Comparison of ENCODE assay signal across 16 mouse cellular contexts in the genomic region with DNA sequence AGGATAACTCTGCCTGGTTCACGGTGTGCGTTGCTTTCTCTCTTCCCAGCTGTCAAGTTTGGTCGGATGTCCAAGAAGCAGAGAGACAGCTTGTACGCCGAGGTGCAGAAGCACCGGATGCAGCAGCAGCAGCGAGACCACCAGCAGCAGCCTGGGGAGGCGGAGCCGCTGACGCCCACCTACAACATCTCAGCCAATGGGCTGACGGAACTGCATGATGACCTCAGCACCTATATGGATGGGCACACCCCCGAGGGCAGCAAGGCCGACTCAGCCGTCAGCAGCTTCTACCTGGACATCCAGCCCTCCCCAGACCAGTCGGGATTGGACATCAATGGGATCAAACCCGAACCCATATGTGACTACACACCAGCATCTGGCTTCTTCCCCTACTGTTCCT. TPM values are rescaled to one million over a fixed set of nuclear protein-coding genes. Genes with fewer than 3 reads are reported as not detected.
DNase-seq lines count a peak whose midpoint lies in the region; ATAC-seq and TF ChIP-seq lines count a peak whose summit lies in the region.
"Had no signal": no experiment of that assay in that cellular context is flagged by ENCODE, and none has a peak within 500 bp of the region (broad histone marks: within the 10 kb centered on the region; RNA-seq: fewer than 3 reads in every experiment).

No protein-coding gene starts in this region.

- no peaks in the 10 kb centered on the region for H3K36me3 ChIP-seq in lung, embryonic 14.5 days (ENCODE audit: insufficient read depth)
- H3K36me3 ChIP-seq in forebrain, embryonic 14.5 days (ENCODE audit: control insufficient read depth, insufficient read depth, low read length): no peaks in the 10 kb centered on the region

- TF ChIP-seq CTCF in gastrocnemius, adult 2 months (IDR thresholded peaks at IDR 0.05): no peak
- no peak for TF ChIP-seq CTCF in lung, embryonic 14.5 days (IDR thresholded peaks at IDR 0.05; ENCODE audit: low read depth)

- H3K9ac ChIP-seq in lung, embryonic 14.5 days: no peak overlapping the region
- 0 out of 2 replicates have a peak overlapping the region, but pooled peaks have one; percentile 1 for H3K9ac ChIP-seq in forebrain, embryonic 14.5 days (ENCODE audit: low read length)
- H3K9ac ChIP-seq: limb, embryonic 15.5 days had no signal

- H3K4me2 ChIP-seq in lung, embryonic 14.5 days: no peak overlapping the region
- peak overlapping the region; percentile 14; the same call in 1 of the 2 replicates for H3K4me2 ChIP-seq in forebrain, embryonic 14.5 days (ENCODE audit: low read length)
- H3K4me2 ChIP-seq: limb, embryonic 15.5 days had no signal

- H3K27me3 ChIP-seq in lung, embryonic 14.5 days (ENCODE audit: insufficient read depth, low read length): no peaks in the 10 kb centered on the region
- H3K27me3 ChIP-seq in forebrain, embryonic 14.5 days (replicated peaks; ENCODE audit: control insufficient read depth, insufficient read depth, low read length): no peaks in the 10 kb centered on the region

- no peaks in the 10 kb centered on the region for H3K4me1 ChIP-seq in lung, embryonic 14.5 days (ENCODE audit: insufficient read depth)
- H3K4me1 ChIP-seq in forebrain, embryonic 14.5 days (ENCODE audit: control insufficient read depth, insufficient read depth, low read length): no peaks in the 10 kb centered on the region

- H3K4me3 ChIP-seq in gastrocnemius, adult 2 months: no peak overlapping the region
- no peak overlapping the region for H3K4me3 ChIP-seq in lung, embryonic 14.5 days (ENCODE audit: low read depth, low read length)
- H3K4me3 ChIP-seq in forebrain, embryonic 14.5 days (ENCODE audit: low read depth, low read length): peak overlapping the region; percentile 2; the same call in 1 of the 2 replicates
- H3K4me3 ChIP-seq: limb, embryonic 15.5 days had no signal

- WGBS in lung, embryonic 14.5 days: 52% methylated on average over 16 of the region's 16 CpGs
- WGBS in forebrain, embryonic 14.5 days: 32% methylated on average over 16 of the region's 16 CpGs

- intact Hi-C loops in gastrocnemius, adult 2 months (cut with DNase I): loop anchor here (5.0 to 10.0 kb wide), 3 partner anchors 52 to 529 kb away; no protein-coding TSS in a partner anchor

- peak; percentile 16 for DNase-seq in gastrocnemius, adult 2 months
- no peak for DNase-seq in gastrocnemius, postnatal 25 days
- peak; percentile 14 for DNase-seq in lung, embryonic 14.5 days
- DNase-seq in lung, postnatal 10 days: no peak
- peak; percentile 37 for DNase-seq in R1 (ENCODE audit: low read depth, low spot score)
- no peak for DNase-seq in forebrain, embryonic 14.5 days (ENCODE audit: low spot score)
- DNase-seq in lung, adult 18-20 months: no peak
- DNase-seq: adrenal gland, adult 8-10 months; cerebellum, adult 8-10 months; gastrocnemius, postnatal 10 days; kidney, adult 9 months; retina, postnatal 1 day; thymus, adult 18-20 months had no signal

- H3K9me3 ChIP-seq in lung, embryonic 14.5 days (ENCODE audit: low read depth, low read length): no peaks in the 10 kb centered on the region
- H3K9me3 ChIP-seq in forebrain, embryonic 14.5 days (replicated peaks; ENCODE audit: control insufficient read depth, low read length): no peaks in the 10 kb centered on the region
- H3K9me3 ChIP-seq: limb, embryonic 15.5 days had no signal

- H3K27ac ChIP-seq in gastrocnemius, adult 2 months: no peak overlapping the region; the same call in 1 of the 2 replicates
- no peak overlapping the region for H3K27ac ChIP-seq in lung, embryonic 14.5 days (ENCODE audit: low read depth)
- no peak overlapping the region for H3K27ac ChIP-seq in forebrain, embryonic 14.5 days (ENCODE audit: low read depth, low read length)
- H3K27ac ChIP-seq: limb, embryonic 15.5 days had no signal

- no peak for ATAC-seq in lung, embryonic 14.5 days (ENCODE audit: insufficient read depth)
- 0 out of 2 replicates have a peak, but pooled peaks have one; percentile 32 for ATAC-seq in forebrain, embryonic 14.5 days
- no peak for ATAC-seq in granulocyte monocyte progenitor cell, adult 5-6 weeks (replicated peaks; ENCODE audit: poor library complexity, severe bottlenecking)
- ATAC-seq: lung, postnatal 0 days had no signal

RNA-seq across cellular contexts. Expression of a gene that starts 33.6 kb away (rescaled TPM):
- total RNA-seq in gastrocnemius, adult 2 months (2021): 1 to 10 TPM; 4.7 to 7.1 TPM
- 1 to 10 TPM; 3.8 to 4.9 TPM for total RNA-seq in gastrocnemius, postnatal 25 days (2021)
- 24.0 and 25.0 TPM in 2 replicates for polyA plus RNA-seq in lung, embryonic 14.5 days (2014; fragmentation: Nextera tagmentation; extraction: Ambion mirVana)
- 12.9 and 13.8 TPM in 2 replicates for polyA plus RNA-seq in forebrain, embryonic 14.5 days (2014; fragmentation: Nextera tagmentation; extraction: Ambion mirVana)
- 27.2 and 27.5 TPM in 2 replicates for total RNA-seq in granulocyte monocyte progenitor cell, adult 5-6 weeks (2014; fragmentation: Nextera tagmentation)
- 16.4 and 27.1 TPM in 2 replicates for total RNA-seq in granulocyte monocyte progenitor cell, adult 5-6 weeks (2017)

Comparison
In these comparisons a context has a peak if more than half of its experiments do, and no peak if none do; other contexts are left out.
1. DNase-seq: peak in gastrocnemius, adult 2 months (single experiment), lung, embryonic 14.5 days (single experiment) and R1 (single experiment); none in gastrocnemius, postnatal 25 days (single experiment), lung, postnatal 10 days (single experiment), forebrain, embryonic 14.5 days (single experiment) and lung, adult 18-20 months (0 of 2).